Mouse (Mus musculus) bone marrow, adult 2 months (tissue): ENCODE measurements around the gene Larp7. TPM values are rescaled to one million over a fixed set of nuclear protein-coding genes. Genes with fewer than 3 reads are reported as not detected.

Source experiments
- H3K27ac ChIP-seq: fragments of 200-500 bp; 2 replicates; pipeline ENCODE4 v1.5.1; 2012; ENCODE audit warnings: low read depth, mild to moderate bottlenecking, control low read depth, inconsistent platforms, low read length; ENCODE audit not compliant: control insufficient read depth, poor library complexity, insufficient read depth
- H3K4me1 ChIP-seq: fragments of 200-500 bp; 2 replicates; pipeline ENCODE4 v1.6.1; 2011; ENCODE audit warnings: low read length; ENCODE audit not compliant: control insufficient read depth, insufficient read depth
- H3K4me3 ChIP-seq: fragments of 200-500 bp; replicated peaks from 2 replicates; pipeline ENCODE3; 2011; ENCODE audit warnings: mild to moderate bottlenecking, low read depth, low read length, control low read depth; ENCODE audit not compliant: control insufficient read depth
- CTCF ChIP-seq: fragments of 200-500 bp; IDR thresholded peaks from 2 replicates; pipeline ENCODE4 v1.5.1; 2011; ENCODE audit warnings: low read length, control low read depth; ENCODE audit not compliant: control insufficient read depth, insufficient read depth
- POLR2A ChIP-seq: fragments of 200-500 bp; IDR thresholded peaks from 2 replicates; pipeline ENCODE4 v1.6.1; 2011; ENCODE audit warnings: low read depth, mild to moderate bottlenecking, control low read depth, low read length, borderline replicate concordance; ENCODE audit not compliant: control insufficient read depth
- WGBS: fragments of 180-500 bp; shearing (Covaris S2); methylation state at CpG from one replicate; pipeline ENCODE4 v1.1.7; 2018; 5-methylcytosine and 5-hydroxymethylcytosine counted together
- polyA plus RNA-seq: library from polyadenylated mRNA; stranded (reverse); fragments of >200 nt; gene quantifications from 2 replicates; pipeline ENCODE4 v1.2.4, GENCODE M21; 2011; ENCODE audit warnings: low replicate concordance; ENCODE audit not compliant: missing spikeins, insufficient read depth, insufficient read length

The Larp7 gene
- polyA plus RNA-seq, 1 experiment: 30.0 TPM

DNA sequence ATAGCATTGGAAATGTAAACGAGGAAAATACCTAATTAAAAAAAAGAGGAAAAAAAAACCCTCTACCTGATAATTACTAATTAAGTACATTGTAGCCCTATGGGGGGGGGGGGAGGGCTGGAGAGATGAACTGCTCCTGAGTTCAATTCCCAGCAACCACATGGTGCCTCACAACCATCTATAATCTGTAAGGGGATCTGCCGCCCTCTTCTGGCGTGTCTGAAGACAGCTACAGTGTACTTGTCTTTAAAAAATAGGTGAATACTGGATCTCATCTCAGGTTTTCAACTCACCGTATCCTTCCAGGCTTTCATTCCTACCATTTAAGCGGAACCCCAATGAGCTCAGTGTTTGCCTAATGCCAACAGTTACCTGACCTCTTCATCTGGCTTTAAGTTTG lies 5.3 kb downstream of the Larp7 start:
- H3K4me1 ChIP-seq: no peaks in the 10 kb centered on the region
- TF ChIP-seq CTCF: no peak
- no peak for TF ChIP-seq POLR2A
- 83% methylated on average over 5 of the region's 5 CpGs for WGBS
- no peak overlapping the region for H3K4me3 ChIP-seq
- H3K27ac ChIP-seq: no peak overlapping the region

DNA sequence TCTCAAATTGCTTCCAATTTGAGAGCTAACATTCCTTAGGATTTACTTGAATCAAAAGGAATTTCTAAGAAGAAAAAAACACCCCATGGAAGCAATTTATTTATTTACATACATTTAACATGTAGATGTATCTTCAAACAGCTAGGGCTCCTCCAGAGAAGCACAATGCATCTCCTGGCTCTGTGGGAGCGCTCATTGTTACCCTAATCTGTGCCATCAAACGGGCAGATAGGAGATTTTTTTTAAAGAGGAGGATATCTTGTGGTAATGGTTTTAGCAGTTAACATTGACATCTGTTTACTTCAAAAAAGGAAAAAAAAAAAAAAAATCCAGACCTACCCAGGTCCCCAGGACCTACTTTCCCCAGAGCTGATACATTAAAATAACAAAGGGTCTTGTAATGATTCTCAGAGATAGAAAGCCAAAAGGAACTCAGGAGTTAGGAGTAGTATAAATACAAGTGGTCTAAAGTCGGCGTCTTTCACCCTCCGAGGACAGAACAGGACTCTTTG lies 8.5 kb downstream of the Larp7 start:
- Histone ChIP-seq H3K4me1 (no peaks in the 10 kb centered on the region), H3K4me3 (no peak overlapping the region), H3K27ac (no peak overlapping the region)
- 80% methylated on average over 5 of the region's 5 CpGs for WGBS
- TF ChIP-seq CTCF (no peak), POLR2A (no peak)

DNA sequence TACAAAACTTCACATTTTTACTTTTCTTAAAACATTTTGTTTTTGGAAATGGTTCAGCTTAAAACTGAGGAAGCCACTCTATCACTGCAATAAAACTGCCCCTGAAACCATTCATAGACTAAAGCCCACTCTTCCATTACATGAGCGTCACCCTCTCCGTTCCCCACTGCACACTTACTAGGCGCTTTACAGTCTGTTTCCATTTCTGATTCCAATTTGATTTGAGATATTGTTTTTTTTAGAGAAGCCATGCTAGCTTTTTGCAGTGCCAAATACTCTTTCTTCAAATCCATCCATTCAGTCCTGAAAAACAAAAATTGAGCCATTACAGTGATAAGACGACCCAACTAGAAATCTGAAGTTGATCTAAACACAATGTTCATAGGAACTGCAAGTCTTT lies 9.2 kb downstream of the Larp7 start:
- WGBS: 91% methylated on average over 4 of the region's 4 CpGs
- H3K27ac ChIP-seq: no peak overlapping the region
- no peak overlapping the region for H3K4me3 ChIP-seq
- no peaks in the 10 kb centered on the region for H3K4me1 ChIP-seq
- TF ChIP-seq POLR2A (no peak), CTCF (no peak)

DNA sequence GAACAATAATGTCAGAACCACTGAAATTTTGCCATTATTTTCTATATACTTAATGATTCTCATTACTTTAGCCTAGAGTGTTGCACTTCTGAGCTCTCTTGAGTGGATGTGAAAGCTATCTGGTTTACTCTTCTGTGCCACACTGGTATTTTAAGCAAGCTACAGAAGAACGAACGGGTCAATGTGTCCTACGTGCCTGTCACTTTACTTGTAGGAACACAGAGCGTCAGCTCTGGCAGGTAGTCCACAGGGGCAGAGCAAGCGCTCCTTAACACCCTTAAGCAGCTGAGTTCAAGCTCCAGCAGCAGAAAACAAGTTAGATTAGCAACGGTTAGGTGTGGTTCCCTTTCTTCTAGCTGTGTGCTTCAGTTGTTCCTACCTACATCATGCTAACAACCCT lies 14.0 kb downstream of the Larp7 start:
- no peak overlapping the region for H3K27ac ChIP-seq
- TF ChIP-seq POLR2A: no peak
- TF ChIP-seq CTCF: no peak
- no peaks in the 10 kb centered on the region for H3K4me1 ChIP-seq
- H3K4me3 ChIP-seq: no peak overlapping the region
- 91% methylated on average over 6 of the region's 6 CpGs for WGBS

DNA sequence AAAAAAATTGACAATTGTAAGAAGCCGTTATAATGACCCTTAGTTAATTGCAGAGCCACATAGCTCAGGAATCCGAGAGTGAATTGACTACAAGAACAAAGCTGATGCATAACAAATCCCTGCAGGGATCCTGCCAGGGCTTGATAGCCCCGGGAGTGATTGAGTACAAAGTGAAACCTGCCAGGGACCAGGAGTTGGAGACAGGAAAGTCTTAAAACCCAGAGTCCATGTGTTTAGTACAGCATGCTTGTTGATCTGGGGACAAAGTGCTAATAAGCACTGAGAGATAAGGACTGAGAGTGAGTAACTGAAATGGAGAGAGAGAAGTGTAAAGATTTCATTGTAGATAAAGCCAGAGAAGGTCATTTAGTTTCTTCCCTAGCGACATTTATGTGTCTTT lies 22.9 kb downstream of the Larp7 start:
- TF ChIP-seq CTCF (no peak), POLR2A (no peak)
- WGBS: 45% methylated on average over 4 of the region's 4 CpGs
- no peak overlapping the region for H3K4me3 ChIP-seq
- H3K4me1 ChIP-seq: no peaks in the 10 kb centered on the region
- no peak overlapping the region for H3K27ac ChIP-seq

DNA sequence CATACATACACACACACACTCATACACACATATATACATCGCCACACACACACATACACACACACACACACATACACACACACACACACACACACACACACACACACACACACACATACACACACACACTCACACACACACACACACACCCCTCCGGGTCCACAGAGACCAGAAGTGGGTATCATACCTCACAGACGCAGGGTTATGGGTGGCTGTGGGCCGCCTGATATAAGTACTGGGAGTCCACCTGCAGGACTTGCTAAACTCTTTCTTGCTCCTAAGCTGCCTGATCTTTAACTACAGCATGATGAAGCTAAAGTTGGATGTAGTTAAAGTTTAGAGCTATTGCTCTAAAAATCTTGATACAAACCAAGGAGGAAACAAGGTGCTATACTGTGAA lies 23.3 kb downstream of the Larp7 start:
- TF ChIP-seq POLR2A (no peak), CTCF (no peak)
- no peaks in the 10 kb centered on the region for H3K4me1 ChIP-seq
- WGBS: 82% methylated on average over 4 of the region's 4 CpGs

DNA sequence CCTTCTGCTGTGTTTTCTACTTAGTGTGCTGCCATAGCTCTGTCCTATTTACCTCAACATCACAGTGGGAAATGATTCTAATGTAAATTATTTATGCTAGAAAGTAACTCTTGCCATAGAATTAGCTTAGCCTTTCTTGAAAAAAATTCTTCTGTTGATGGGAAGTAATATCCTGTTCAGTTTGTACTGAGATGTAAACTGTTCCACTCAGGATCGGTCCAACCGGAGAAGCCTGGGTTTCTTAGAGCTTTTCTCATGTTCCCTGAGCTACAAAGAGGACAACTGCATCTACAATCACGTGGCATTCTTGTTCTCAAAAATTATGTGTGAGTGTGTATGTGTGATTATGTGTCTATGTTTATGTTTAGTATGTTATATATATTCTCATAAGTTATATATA lies 23.9 kb downstream of the Larp7 start:
- H3K4me1 ChIP-seq: no peaks in the 10 kb centered on the region
- no peak overlapping the region for H3K27ac ChIP-seq
- TF ChIP-seq CTCF (no peak), POLR2A (no peak)
- H3K4me3 ChIP-seq: no peak overlapping the region
- 81% methylated on average over 3 of the region's 3 CpGs for WGBS

More for the DNA sequence above, 23.3 kb downstream of the Larp7 start:
- Histone ChIP-seq H3K27ac (no peak overlapping the region), H3K4me3 (no peak overlapping the region)

DNA sequence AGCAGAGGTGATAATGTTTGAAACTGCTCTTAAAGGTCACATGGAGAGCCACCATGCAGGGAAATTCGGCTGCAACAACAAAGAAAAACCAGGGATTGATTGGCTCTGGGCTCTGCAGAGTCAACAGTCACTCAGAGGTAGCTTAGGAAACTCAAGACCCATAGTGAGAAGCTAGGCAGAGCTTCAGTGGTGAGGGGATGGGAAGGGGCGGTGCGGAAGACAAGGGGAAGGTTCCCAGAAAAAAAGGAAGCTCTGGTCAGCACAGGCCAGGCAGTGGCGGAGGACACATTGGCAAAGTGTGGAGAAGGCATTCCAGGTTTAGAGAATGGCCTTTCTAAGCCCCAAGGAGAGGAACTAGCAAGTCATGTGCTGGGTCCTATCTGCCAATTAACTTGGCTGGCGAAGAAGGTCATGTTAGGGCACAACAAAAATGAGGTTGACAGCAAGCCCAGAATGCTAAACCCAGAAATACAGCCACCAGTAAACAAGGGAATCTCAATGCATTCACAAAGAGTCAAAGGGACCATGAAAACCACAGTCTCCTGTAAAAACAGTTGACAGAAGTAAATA lies 25.6 kb downstream of the Larp7 start:
- Histone ChIP-seq H3K4me3 (no peak overlapping the region), H3K4me1 (no peaks in the 10 kb centered on the region), H3K27ac (no peak overlapping the region)
- TF ChIP-seq POLR2A (no peak), CTCF (no peak)
- WGBS: 64% methylated on average over 5 of the region's 5 CpGs
